Mouse (Mus musculus) ES-E14 (cell line): ENCODE data around the gene Prelid3b.

Source experiments
- CHD2 ChIP-seq: IDR thresholded peaks from 2 replicates; pipeline ENCODE4 v1.6.1; 2014; ENCODE audit warnings: mild to moderate bottlenecking, low read depth, low read length, inconsistent platforms
- HCFC1 ChIP-seq: IDR thresholded peaks from 2 replicates; pipeline ENCODE4 v1.6.1; 2012; ENCODE audit warnings: low read length, inconsistent platforms, borderline replicate concordance; ENCODE audit not compliant: insufficient read depth
- MAFK ChIP-seq: IDR thresholded peaks from 2 replicates; pipeline ENCODE4 v1.6.1; 2014; ENCODE audit warnings: mild to moderate bottlenecking, low read depth, low read length, inconsistent platforms; ENCODE audit not compliant: insufficient read depth
- ZNF384 ChIP-seq: IDR thresholded peaks from 2 replicates; pipeline ENCODE4 v1.6.1; 2012; ENCODE audit warnings: low read depth, low read length, inconsistent platforms

DNA sequence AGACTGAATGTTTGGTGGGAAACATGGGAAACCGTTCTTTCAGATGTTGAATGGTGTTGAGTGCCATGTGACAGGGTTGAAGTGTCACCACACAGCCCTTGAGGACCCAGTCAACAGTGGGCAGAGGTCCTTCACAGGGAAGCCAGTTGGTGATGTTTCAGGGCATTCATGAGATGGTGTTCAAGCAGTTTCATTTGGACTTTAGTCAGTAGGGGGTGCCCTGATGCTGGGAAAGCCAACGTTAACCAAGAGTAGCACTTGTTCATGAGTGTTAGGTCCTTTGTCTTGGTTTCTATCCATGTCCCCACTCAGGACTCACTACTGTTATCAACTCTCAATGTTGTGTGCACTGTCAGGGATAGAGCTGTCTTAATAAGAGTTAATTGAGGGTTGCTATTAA, 20.0 kb upstream of the Prelid3b start:
- TF ChIP-seq HCFC1 (no peak), CHD2 (no peak), MAFK (no peak), ZNF384 (no peak)
